Mouse (Mus musculus) right cerebral cortex, postnatal 25 days (tissue): ENCODE measurements around the gene Abhd16b.

ENCODE experiments used
- DNase-seq: peaks from one replicate; pipeline ENCODE4 v3.0.0; 2022

The Abhd16b gene

DNA sequence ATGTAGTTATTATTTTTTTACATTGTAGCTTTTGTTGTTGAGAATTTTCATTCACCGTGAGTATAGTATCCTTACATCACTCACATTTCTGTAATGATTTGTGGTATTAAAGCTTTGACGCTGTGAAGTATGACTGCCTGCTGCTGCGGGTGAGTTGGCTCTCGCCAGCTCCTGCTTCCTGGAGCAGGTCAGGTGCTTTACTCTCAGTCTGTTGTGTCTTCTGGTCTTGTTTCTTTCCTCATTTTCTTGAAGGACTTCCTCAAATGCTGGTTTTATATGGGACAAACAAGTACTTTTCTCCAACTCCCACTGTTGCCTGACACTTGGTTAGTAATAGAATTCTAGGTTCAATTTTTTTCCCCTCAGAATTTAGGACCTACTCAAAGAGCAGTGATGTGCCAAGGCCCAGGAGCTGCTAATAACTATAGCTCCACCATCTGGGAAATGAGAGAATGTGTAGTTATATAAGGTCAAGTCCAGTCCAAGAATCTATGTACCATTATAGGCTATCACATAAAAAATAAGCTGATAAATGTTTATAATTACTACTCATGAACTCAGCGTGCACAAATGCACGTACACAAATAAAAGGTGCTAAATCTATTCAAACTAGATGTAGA lies 48.9 kb downstream of the Abhd16b start:
- DNase-seq: no peak
